Mouse (Mus musculus) frontal cortex, postnatal 25 days (tissue): Measurements from ENCODE around the gene Prss56.

Experiments used
- DNase-seq, 2 experiments: peaks; one replicate each; pipeline ENCODE4 v3.0.0; 2022; ENCODE audit warnings: low spot score in 2 of 2

Gene Prss56

DNA sequence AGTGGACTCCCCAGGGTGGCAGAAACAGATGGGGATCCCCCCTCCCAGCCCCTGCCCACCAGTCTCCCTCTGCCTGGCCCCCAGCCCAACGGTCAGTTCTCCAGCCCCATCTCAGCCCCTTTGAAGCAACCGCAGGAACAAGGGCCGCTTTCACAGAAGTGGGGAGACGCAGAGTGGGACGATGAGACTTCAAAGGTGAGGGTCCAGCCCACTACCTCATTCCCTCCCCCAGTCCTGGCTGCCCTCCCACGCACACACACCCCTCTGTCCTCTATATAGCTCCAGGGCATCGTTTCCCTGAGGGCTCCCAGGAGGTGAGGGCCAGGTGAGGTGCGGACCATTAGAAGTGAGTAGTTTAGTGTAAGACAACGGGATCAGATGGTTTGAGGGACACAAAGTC, at the start of gene Prss56:
Gene Prss56, plus strand, starts transcription at position 301 of the 400 bp plus-strand sequence.
- DNase-seq, result no peak

GRCm38 (mm10) chr1:87141550-87141949, 41.6 kb upstream of the Prss56 start:
- DNase-seq, result no peak

GRCm38 (mm10) chr1:87142456-87142855, 40.7 kb upstream of the Prss56 start:
- DNase-seq, result no peak

GRCm38 (mm10) chr1:87143141-87143540, 40.0 kb upstream of the Prss56 start:
- no peak for DNase-seq

DNA sequence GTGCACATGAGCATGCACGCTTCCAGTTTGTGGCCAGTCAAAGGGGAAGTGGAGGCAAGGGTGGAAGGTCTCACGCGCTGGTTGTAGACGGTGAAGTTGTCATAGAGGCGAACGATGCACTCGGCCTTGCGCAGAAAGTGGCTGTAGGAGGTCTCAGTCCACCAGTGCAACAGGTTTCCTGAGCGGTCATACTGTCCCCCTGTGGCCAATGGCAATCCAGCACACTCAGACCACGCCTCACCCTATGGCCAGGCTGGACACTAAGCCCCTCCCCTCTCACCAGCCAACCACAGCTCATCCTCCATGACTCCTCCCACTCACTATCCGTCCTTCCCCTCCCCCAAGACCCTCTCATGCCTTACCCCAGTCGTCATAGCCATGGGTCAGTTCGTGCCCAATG, 33.7 kb upstream of the Prss56 start:
- DNase-seq, result no peak

DNA sequence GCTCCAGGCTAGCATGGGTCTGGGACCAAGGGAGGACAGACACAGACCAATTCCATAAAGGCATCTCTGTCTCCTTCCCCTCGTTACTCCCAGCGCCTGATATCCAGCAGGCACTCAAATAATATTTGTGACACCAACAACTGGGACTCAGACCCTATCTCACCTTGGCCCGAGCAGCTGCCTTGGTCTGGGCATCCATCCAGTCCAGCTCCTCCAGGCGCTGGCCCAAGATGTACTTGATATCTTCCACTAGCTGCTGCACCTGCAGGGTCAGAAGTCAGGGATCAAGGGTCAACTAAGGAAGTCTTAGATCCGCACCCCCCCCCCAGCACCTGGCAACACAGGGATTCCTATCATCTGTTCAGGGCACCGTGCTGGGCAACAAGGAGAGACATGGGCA, 31.8 kb upstream of the Prss56 start:
- DNase-seq, result no peak

GRCm38 (mm10) chr1:87153776-87154500, 29.2 kb upstream of the Prss56 start:
- DNase-seq, result no peak

GRCm38 (mm10) chr1:87154501-87155120, 28.5 kb upstream of the Prss56 start:
- DNase-seq, result no peak

- DNase-seq, result no peak
Measured at GRCm38 (mm10) chr1:87155531-87156198, 27.4 kb upstream of the Prss56 start.

DNA sequence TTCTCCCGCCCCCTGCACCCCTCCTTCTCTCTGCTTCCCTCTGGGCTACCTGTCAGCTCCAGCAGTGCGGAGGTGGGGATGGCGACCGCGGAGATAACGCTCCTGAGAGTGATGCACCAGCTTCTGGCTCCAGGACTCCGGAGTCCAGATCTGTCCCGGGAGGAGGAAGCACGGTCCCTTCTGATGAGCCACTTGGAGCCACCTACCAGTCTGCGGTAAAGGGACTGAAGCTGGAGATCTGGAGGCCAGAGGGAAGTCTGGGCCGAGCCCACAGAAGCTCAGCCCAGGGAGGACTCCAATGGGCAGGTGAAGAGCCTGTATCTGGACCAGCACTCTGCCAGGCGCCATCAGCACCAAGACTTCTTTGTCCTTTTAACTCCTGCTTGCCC, 26.9 kb upstream of the Prss56 start, which contains the start of gene Ecel1:
Gene Ecel1, minus strand, starts transcription at position 323 of the 389 bp plus-strand sequence.
- no peak for DNase-seq

- no peak for DNase-seq
Measured at GRCm38 (mm10) chr1:87159396-87159795, 23.7 kb upstream of the Prss56 start.

DNA sequence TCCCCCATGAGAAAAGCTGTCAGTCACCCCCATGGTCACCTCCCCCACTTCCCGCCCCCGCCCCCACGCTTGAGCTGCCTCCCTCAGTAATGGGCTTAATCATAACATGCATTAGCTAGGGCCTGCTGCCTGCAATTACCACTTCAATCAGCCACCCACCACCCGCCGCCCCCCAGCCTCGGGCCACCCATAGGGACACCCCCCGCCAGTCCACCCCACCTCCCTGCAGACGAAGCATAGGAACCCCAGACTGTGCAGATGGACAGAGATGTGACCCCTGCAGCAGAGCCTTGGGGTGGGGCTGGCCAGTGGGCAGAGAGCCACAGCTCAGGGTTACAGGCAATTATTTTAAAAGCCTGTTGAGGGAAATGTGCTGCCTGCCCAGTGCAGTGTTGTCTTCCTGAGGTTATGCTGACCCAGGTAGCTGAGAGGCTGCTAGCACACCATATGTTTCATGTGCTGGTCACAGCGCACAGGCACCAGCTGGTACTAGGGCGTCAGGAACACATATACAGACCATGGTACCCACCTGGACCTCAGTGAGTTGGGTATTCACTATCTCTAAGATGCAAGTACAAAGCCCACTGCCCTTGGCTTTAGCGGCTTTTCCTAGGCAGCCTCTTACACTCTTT, 18.8 kb upstream of the Prss56 start:
- DNase-seq, result no peak

- no peak for DNase-seq
Measured at GRCm38 (mm10) chr1:87164796-87165184, 18.3 kb upstream of the Prss56 start.

DNA sequence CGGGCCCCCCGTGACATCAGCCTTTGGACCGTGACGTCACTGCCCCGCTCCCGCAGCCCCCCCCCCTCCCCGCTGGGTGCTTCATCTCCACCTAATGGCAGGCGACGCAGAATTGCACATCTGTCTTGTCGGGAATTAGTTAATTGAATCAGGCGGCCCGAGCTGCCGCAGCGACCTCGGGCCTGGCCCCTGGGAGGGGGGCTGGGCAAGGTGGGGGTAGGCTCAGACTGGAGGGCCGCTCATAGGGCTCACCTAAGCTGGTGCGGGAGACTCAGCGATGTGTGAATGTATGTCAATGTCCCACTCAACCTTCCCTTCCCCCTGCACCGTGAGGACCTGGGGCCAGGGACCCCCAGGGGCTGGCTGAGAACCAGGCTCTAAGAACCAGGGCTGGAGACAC, 12.7 kb upstream of the Prss56 start:
- DNase-seq, result no peak

DNA sequence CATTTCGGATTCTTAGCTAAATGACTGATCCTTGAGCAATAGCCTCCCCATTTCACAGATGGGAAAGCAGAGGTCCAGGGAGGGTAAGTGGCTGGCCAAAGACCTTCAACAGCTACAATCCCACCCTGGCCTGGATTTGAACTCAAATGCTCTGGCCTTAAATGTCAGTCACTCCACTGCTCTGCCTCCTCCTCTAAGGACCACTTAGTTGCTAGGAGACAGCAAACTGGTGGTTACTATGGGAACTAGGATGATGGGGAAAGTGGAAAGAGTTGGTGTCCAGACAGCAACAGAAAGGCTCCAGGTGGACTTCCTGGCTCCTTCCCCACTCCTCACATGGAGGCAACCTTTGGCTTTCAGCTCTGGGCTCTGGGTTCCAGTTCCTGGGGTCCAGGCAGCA, 11.8 kb upstream of the Prss56 start:
- DNase-seq, result no peak

DNA sequence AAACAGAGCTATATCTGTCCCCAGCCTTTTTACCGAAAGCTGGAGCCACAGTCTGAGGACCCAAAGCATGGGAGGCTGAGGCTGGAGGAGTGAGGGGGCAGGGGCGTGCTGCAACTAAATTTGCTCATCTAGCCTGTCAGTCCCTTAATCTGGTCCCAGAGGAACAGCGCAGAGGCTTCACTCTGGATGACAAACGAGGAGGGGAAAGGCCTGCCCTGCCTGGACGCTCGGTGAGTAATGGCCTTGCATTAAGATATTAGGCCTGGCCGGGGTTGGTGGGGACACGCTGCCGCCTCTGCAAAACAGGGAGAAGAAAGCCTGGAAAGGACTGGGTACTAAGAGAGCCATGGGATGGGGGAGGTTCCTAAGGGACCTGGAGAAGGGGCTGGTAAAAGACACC, 10.8 kb upstream of the Prss56 start:
- no peak for DNase-seq

- peak; percentile 31 to 37 for DNase-seq
Measured at GRCm38 (mm10) chr1:87174006-87174955, 8.8 kb upstream of the Prss56 start.

GRCm38 (mm10) chr1:87175852-87176292, 7.2 kb upstream of the Prss56 start:
- DNase-seq, result peak in 1 of 2 experiments; percentile 30

DNA sequence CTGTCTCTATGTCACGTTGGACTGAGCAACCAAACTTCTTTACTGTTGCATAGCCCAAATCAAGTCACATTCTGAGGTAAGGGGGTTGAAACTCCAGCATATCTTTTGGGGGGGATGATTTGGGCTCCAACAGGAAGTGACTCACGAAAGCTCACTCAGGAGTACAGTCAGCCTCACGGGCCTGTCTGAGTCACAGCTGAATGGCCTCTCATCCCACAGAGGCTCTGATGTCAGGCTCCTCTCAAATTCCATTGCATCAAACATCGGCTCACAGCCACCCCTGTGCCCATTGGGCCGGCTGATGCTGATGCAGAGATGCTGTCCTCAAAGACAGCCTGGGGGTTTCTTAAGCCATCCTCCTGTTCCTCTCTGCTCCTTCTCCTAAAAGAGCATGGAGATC, 2.2 kb upstream of the Prss56 start:
- no peak for DNase-seq

DNA sequence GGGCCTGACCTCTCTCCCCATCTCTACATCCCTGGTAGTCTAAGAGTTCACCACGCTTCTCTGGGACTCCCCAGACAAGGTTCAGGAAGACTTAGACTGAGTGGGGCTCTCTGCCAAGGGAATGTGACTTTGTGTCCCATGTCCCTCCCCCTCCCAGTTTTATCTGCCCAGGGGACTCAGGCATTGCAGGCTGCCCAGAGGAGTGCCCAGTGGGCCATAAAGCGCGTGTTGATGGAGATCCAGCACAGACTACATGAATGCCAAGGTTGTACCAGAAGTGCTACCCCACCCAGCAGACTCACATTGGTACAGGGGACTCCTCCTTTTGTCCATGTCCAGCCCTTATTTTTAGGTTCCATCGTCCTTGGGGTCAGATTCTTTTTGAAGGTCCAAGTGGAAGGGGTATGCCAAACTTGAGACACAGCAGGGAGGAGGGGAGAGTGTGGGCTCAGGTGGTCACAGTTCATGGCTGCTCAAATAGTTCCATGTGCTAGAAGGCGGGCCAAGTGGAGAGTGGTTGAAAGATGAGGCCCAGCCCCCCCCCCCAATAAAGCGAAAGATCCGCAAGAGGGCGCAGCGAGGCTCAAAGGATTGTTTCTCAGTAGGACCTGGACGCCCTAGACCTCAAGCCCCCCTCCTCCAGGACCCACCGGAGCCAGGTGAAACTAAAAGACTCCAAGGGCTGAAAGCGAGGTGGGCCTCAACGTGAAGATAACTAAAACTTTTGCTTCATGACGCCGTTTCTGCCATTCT, 1.1 kb downstream of the Prss56 start:
- no peak for DNase-seq

- peak; percentile 57 to 66 for DNase-seq
Measured at GRCm38 (mm10) chr1:87184751-87185139, 1.6 kb downstream of the Prss56 start.
